Mouse (Mus musculus) thymus, adult 2 months (tissue): ENCODE measurements at regions not wholly inside any gene's neighbourhood (a gene's known extent, or its start where the extent isn't known, plus 50 kb on each side); places are given as distances from the start of the nearest gene placed in this dataset.

ENCODE experiments used
- CTCF ChIP-seq: fragments of 200-500 bp; IDR thresholded peaks from 2 replicates; pipeline ENCODE4 v1.5.1; 2012; ENCODE audit warnings: mild to moderate bottlenecking, control low read depth, low read length, moderate library complexity, borderline replicate concordance; ENCODE audit not compliant: control insufficient read depth, poor library complexity, insufficient read depth; ENCODE audit errors: extremely low read depth
- POLR2A ChIP-seq: fragments of 200-500 bp; IDR thresholded peaks from 2 replicates; pipeline ENCODE4 v1.6.1; 2012; ENCODE audit warnings: mild to moderate bottlenecking, low read length, control low read depth, moderate library complexity; ENCODE audit not compliant: control insufficient read depth, poor library complexity, insufficient read depth; ENCODE audit errors: extremely low read depth

DNA sequence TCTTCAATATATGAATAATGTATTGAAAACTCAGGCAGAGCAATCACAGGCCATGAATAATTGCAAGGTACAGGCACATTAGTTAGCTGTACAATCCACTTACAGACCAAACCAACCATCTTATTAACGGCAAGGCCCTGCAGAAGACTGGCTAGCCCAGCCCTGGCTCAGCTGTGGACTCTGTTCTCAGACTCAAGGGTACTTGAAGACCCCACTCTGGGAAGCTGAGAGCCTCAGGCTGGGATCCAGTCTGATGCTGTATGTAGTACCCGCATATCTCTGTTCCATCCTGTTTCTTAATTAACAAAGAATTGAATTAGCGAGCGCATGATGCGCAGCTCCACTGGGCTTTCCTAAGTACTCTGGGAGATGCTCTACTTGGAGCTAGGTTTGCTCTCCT, 117.5 kb upstream of the Ppp1r26 start:
- no peak for TF ChIP-seq CTCF
- TF ChIP-seq POLR2A: no peak
